Mouse (Mus musculus) kidney, adult 2 months (tissue): ENCODE results near the gene Ggt5.

Experiments used
- CTCF ChIP-seq: fragments of 200-500 bp; conservative IDR thresholded peaks from 2 replicates; pipeline ENCODE4 v1.5.1; 2011; ENCODE audit warnings: low read depth, mild to moderate bottlenecking, control low read depth, low read length, moderate library complexity, mixed read lengths; ENCODE audit not compliant: insufficient read depth, insufficient read length
- POLR2A ChIP-seq: fragments of 200-500 bp; IDR thresholded peaks from one replicate; pipeline ENCODE4 v1.6.1; 2011; ENCODE audit warnings: low read depth, low read length, control low read depth

DNA sequence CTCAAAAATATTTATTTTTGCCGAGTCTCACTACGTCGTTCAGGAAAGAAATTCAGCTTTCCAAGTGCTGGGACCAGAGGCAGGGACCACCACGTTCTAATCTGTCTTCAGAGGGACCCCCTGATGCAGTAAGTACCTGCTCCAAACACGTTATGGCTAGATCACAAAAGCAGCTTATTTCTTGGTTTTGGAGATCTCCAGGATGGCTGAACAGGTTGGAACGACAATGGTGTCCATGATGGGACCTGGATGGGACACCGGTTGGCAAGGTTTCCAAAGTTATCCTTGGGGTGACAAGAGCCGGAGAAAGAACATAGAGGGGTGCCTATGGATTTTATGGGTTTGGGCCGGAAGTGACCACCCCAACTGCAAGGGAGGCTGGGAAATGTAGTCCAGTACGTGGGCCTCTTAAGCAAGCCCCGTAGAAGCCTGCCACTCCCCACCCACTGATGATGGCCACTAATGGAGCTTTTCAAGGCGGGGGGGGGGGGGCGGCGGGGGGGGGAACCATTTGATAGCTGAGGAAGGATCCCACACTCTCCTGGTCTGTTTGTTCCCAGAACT lies 44.5 kb downstream of the Ggt5 start:
- TF ChIP-seq CTCF: no peak
- TF ChIP-seq POLR2A: no peak
